Mouse (Mus musculus) layer of hippocampus, postnatal 25 days (tissue): ENCODE data around the gene Cotl1. TPM values are rescaled to one million over a fixed set of nuclear protein-coding genes. Genes with fewer than 3 reads are reported as not detected.

ENCODE experiments used
- DNase-seq, 2 experiments: peaks; one replicate each; pipeline ENCODE4 v3.0.0; 2022; ENCODE audit warnings: mixed read lengths in 2 of 2, low spot score in 1 of 2; ENCODE audit errors: extremely low spot score in 1 of 2
- total RNA-seq, 2 experiments: library from RNA; stranded (reverse); gene quantifications; 2 replicates each; pipeline ENCODE4 v1.2.3; 2021

Cotl1 gene
- total RNA-seq, 2 experiments from 2014 or later = 121 to 140 TPM

DNA sequence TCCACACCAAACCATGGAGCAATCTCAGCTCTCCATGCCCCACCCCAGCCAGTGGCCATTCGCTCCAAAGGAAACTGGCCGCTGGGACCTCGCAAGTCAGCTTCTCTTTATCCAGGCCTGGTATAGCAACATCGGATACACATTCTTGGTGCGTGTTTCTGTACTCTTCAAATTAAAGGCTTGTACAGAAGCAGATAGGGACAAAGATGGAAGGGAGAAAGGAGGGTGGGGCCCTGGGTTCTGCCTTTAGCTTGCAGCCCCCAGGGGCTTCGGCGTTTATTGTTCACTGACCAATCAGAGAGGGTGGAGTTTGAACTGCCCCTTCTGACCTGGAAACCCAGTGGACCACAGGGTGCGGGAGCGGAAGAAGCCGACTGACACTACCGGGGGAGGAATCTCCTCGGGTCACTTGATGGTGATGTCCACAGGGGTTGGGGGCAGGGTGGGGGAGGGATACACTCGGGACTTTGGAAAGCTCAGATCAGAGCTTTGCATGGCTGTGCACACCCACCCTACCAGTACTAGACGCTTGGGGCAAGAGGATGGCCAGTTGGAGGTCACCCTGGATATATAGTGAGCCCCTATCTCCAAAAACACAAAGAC lies 824 bp downstream of the Cotl1 start:
- no peak for DNase-seq

DNA sequence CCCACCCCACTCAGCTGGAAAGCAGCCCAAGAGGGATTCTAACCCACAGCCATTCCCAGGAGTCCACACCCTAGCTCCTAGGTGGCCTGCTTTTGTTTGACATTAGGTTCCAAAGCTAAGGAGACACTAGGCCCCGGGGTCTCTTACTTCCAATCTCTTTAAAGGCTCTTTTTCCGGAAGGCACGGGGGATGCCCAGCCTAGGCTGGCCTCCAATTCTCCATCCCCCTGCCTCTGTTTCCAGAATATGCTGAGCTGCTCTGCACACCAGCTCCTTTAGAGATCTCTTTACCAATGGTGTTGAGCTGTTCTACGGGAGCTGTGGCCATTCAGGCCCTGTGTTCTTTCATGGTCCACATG lies 1.4 kb downstream of the Cotl1 start:
- DNase-seq = no peak

DNA sequence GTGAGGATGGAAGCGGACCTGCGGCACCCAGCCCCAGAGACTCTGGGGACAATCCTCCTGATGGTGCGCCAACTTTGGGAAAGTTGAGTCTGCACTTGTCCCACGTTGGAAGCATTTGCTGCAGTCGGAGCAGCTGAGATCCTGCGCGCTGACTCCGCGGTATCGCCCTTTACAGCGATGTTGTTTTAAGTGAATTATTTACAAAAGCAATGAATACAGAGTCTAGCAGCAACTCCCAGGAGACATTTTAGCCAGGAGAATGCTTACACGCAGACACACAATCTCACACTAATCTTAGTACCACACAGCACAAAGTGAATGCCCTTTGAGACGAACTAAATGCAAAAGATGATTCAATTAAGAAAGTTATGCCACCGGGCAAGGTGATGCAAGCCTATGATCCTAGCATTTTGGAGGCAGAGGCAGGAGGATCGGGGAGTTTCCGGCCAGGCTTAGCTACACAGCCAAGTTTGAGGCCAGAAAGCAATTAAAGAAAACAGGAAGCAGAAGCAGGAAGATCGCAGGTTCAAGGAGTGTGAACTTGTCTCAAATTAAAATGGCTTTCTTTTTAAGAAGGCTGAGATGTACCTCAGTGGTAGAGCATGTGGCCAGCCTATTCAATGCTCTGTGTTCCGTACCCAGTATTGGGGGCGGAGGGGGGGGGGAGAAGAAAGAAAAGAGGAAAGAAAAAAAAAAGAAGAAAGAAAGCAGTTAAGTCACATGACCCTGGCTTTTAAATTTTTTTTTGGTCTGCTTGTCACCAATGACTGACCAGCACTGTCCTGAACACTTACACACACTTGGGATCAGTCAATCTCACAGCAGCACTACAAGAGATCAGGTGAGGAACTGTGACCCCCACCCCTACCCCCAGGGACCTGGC lies 2.0 kb downstream of the Cotl1 start:
- DNase-seq = no peak

DNA sequence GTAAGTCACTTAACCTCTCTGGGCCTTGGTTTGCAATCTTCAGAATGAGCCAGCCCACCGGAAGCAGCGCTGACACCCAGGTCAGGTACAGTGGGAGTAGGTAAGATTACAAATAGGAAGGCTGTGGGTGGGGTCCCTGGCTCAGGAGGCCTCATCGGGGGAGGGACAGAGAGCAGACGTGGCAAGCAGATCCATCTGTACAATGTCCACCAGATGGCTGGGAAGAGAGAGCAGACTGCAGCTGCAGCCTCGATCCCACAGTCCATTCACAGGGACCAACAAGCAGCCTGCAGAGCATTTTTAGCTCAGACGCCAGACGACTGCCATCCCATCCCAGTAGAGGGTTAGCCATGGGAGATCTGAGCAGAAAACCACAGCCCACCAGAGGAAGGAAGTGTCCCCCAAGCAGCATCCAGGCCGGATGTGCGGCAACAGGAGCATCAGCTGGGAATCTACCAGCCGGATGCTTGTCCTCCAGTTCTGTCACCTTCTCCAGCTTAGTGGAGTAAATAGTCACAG lies 2.7 kb downstream of the Cotl1 start:
- DNase-seq = no peak

DNA sequence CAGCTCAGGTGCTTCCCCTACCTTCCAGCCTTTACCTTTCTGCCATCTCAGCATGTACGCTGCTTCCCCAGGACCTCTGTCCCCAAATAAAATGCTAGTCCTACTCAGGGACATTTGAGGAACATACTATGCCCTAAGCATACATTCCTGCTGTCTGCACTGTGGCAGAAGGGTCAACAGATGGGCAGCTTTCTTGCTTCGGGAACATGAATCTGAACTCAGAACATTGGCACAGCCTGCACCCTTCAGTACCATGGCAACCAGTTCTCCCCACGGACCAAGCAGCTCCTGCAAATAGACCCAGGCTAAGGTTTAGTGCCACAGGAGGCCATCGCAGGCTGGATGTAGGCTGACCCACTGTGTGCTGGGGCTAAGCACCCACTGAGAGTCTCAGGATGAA lies 3.5 kb downstream of the Cotl1 start:
- no peak for DNase-seq

DNA sequence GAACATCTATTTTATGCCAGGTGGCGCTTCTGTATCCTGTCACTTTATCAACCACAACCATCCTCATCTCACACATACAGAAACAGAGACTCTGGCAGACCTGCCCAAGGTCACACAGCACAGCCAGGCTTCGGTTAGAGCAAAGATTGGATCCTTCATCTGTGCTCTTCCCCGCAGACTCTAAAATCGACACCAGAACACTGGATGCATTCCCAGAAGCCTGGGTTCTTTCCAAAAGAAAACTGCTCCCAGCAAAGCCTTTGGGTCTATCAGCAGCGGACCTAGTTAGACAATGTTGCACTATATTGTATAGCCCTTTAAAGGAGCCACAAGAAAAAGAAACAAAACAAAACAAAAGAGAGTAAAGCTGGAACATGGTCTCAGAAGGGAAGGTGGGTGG lies 5.1 kb downstream of the Cotl1 start:
- DNase-seq = no peak

DNA sequence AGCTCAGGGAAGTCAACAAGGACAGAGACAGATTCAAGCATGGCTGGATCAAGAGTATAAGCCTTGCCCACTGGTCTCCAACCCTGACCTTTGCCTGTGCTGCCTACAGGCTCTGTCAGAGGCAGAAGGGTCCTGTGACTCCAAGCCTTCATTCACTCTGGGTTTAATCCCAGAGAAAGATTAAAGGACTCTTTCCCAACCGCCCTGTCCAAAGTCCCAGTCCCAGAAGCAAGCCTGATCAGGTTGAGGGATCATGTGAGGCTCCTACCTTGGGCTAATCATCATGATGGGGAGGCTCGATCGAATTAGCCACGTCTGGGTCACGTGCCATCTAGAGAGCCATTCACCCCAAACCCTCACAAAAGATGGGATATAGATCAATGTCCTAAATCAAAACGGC lies 5.7 kb downstream of the Cotl1 start:
- no peak for DNase-seq

DNA sequence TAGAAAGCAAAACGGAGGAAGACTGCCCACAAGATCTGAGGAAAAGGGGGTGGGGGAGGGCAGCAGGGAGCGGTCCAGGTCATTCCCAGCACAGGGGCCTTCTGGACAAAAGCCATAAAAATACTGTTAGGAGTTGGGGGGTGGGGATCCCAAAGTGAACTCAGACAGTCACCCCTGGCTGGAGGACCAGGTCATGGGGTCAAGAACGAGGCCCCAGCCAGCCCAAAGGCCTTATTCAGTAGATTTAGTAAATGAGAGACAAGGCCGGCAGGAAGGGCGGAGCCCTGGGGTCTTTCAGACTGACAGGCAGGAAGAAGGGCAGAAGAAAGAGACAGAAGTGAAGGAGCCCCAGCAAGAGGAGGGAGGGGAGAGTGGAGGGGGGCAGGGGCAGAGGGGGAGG lies 7.4 kb downstream of the Cotl1 start:
- no peak for DNase-seq

DNA sequence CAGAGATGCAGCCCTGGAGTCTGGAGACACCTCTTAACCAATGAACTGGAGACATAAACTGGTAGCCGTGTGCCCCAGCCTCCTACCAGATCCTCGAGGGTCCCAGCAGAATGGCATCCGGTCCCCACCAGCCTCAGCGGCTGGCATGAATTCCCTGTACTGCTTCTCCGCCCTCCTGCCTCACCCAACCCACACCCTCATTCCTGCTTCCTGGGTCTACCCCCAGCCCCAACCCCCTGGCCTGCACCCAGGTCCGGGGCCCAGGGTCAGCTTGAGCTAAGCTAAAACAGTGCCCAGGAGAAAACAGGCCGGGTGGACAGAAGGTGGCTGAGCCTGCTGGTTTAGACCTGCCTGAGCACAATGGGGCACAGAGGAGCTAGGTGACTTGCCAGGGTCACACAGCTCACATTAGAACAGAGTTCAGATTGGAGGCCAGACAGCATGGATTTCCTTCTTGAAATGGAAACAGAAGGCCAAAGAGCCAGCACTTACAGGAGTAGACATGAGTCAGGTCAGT lies 8.2 kb downstream of the Cotl1 start:
- no peak for DNase-seq

DNA sequence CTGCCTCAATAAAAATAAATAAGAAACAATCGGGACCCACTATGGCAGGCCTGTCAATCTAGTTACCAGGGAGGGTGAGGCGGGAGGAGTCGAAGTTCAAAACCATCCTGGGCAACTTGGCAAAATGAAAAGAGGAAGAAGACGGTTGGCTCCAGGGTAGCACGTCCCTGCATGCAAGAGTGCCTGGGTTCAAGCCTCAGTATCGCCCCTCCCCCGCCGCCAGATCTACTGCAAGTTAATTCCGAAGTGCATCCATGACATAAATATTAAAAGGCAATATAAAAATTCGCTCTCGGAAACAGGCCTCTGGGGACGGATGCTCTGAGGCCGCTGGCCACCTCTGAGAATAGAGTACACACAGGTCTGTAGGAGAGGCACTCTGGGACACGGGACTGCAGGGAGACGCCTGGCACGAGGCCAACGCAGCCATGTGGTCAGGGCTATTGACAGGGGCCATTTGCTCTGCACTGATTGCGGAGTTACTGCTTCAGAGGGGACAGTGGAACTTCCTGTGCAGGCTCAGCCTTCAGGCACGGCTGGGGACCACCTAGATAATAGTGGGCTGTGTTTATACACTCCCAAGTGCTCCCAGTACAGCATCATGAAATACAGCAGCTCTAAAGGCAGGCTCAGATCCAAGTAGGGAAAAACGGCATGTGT lies 8.9 kb downstream of the Cotl1 start:
- no peak for DNase-seq

DNA sequence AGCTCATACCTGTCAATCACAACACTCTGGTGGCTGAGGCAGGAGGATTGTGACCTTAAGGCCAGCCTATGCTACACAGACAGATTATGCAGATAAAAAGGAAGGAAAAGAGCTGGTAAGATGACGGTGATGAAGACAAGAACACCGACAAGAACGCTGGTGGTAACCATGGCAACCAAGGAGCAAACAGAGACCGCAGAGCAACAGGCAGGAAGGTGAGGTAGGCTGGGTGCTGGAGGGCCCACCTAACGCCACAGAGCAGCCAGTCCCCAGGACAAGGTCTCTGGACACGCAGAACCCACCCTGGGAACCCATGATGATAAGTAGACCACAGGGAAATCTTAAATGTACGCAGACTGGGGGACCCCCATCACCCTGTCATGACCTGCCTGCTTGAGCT lies 9.8 kb downstream of the Cotl1 start:
- DNase-seq = no peak

DNA sequence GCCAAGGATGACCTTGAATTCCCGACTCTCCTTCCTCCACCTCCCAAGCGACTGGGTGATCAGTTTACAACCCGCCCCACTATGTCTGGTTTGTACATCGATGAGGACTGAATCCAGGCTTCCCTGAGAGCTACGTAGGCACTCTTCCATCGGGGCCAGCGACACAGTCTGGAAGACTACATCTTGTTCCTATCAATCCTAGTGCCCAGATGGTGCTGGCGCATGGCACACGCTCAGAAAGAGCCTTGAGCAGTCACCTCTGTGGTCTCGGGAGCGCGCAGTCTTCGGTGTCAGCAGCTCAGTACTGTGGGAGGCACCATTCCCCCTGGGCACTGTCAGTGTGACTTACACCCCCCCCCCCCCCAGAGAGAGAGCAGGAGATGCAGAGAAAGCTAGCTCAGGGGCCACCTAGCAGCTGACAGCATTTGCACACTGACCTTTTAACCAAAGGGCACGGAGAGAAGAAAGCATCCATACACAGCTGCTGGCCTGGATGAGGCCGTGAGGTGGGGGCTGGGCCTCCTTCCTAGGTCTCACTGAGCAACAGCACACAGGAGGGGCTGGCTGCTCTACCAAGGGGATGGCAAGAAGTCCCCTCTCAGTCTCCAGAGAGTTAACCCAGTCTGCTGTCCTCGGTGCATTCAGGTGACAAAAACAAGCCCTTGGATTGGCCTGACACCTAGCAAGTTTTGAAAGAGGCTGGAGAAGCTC lies 10.3 kb downstream of the Cotl1 start:
- no peak for DNase-seq

DNA sequence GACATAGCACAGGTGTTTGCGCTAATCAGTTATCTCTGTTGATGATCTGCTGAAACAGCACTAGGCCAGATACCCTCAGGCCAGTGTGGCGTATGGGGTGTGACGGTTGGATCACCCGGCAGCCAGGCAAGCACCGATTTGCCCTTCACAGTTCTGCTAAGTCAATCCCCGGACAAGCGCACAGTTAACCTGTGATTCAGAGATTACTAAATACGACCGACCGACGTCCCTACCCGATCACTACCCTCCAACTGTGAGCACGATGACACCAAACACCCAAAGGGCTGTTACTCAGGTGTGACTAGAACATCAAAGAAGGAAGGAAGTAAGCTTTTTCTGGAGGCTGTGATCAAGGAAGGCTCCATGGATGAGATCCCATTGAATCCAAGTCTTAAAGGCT lies 10.9 kb downstream of the Cotl1 start:
- DNase-seq = no peak

DNA sequence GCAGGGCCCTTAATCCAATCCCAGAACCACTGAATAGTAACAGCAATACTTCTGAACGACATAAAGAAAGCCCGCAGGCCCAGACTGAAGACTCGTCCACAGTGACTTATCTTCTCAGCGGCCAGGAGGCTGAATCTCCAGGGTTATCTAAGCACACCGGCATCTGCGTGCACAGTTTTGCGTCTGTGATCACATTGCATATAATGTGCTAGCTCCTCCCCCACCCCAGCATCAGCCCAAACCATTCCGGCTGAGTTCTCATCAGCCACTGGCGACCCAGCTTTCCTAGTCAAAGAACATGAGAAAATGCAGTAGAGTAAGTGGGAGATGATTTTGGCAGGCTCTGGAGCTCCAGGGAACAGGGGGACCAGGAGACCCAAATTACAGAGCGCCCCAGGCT lies 11.3 kb downstream of the Cotl1 start:
- no peak for DNase-seq

DNA sequence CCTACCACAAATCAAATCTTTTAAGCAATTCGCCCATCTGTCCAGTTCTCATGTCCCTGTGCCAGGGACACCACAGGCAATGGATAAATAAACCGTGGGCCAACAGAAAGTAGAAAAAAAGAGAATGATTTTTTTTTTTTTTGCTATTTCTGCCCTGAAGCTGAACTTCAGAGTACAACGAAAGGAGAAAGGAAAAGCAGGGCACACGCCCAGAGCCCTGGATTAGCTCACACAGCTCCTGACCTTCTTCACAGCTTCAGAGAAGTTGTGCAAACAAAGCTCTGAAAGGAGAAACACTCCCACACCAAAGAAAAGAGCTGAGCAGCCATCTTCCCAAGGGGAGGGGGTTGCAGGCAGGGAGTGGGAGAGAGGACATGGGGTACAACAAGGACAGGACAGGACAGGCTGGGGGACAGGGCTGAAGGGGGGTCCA lies 12.6 kb downstream of the Cotl1 start:
- no peak for DNase-seq

DNA sequence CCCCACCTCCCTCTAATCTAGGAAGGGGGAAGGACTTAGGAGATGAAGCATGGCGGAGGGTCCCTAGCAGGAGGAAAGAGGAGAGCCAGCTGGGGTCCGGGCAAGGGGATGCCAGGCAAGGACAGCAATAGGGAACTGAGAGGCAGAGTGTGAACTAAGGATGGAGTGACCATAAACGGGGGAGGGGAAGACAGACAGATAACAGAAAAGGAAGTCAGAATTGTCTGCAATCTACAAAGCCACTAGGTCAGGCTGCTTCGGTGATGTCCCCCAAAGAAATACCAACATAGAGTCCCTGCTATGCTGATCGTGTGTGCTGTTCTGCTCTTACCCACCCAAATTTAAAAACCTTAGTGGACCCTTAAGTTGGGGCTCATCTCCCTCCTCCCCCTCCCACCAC lies 13.4 kb downstream of the Cotl1 start:
- no peak for DNase-seq

DNA sequence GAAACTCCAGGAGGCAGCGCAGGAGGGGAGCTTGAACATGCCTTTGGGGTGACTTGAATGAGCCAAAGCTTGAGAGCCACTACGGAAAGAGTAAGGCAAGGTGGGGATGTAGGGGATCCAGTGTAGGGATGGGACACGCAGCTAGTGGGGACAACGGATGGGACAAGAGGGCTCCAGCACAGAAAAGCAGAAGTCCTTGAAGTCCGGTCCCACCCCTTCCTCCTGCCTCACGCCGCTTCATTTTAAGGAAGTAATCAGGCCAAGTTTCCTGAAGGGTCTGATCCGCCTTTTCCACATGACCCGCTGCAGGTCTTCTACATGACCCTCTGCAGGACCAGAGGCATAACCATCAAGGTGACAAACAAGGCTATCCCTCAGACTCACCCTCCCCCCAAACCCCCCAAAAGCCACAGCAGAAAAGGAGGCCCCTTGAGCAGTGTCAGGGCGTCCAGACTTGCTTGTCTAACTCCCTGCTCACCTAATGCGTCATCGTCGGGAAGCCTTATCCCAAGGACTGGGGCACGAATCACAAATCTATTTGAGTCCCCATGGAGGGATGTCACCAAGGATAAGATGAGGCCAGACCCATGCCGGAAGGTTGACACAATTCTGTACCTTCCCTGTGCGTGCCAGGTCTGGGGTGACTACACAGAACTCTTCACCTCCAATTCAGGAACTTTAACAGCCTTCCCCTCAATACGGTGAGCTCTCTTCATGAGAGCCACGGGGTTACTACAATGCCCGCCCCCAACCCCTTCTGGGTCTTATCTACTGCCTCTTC lies 14.2 kb downstream of the Cotl1 start:
- DNase-seq = no peak

DNA sequence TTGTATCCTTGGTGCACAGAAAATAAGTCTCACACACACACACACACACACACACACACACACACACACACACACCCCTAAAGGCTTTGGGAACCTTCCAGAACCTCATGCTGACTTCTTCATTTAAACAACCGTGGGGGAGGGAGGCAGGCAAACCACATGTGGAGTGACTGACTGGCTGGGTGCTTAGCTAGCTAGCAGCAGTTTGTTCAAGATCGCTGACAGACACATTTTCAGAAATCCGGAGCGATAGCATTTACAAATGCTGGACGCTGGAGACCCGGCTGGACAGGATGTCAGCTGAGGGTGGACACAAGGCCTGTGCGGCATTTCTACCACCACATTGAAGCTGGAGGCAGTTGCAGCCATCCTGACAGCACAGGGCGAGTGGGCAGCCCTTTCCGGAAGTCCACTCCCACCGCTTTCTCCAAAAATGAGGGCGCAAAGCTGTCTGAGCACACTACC lies 15.5 kb downstream of the Cotl1 start:
- no peak for DNase-seq

DNA sequence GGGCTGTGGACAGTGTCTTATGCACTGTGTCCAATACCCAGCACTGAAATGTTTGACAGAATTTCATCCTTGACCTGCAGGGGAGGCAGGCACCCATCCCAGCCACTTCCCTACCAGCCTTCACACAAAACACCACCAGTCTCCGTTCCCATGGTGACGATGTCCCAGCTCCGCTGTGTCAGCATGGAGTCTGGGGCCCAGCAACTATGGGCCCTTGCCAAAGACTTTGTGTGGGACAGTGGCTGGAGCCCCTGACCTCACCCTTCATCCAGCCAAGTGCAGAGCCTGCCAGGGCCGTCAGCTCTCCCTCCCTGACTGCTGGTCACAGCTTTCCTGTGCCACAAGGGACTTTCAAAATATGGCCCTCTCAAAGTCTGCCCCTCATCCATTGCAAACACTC lies 16.2 kb downstream of the Cotl1 start:
- no peak for DNase-seq

DNA sequence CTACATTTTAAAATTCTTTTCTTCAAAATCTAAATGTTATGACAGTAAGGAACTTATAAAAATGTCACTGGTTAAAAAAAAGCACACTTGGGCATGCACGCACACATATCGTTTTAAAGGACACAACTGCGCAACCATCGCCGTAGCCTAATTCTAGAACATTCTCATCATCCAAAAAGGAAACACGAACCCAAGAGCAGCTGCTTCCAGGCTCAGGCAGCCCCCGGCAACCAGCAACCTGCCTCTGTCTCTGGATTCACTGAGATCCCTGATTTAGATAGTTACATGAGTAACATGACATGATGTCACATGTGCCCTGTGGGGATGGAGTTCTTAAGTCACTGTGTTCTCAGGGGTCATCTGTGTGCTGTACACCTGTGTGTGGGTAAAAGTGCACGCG lies 17.1 kb downstream of the Cotl1 start:
- no peak for DNase-seq
